Mouse (Mus musculus) ovary, postnatal 10 days (tissue): ENCODE results near the gene Cyp2d12.
"Not testable (repeated sequence)": the region's sequence is repeated elsewhere in the genome, so short reads cannot be mapped to it uniquely, and the experiment has no call there.

Source experiments
- DNase-seq: peaks from one replicate; pipeline ENCODE4 v3.0.0; 2022; ENCODE audit warnings: low spot score

Gene Cyp2d12

GRCm38 (mm10) chr15:82554531-82555230 is at the start of gene Cyp2d12:
TSS of gene Cyp2d12 (plus strand) at chr15:82555072.
- DNase-seq = no peak

- no peak for DNase-seq
Measured at GRCm38 (mm10) chr15:82506971-82507370, 47.9 kb upstream of the Cyp2d12 start.

DNA sequence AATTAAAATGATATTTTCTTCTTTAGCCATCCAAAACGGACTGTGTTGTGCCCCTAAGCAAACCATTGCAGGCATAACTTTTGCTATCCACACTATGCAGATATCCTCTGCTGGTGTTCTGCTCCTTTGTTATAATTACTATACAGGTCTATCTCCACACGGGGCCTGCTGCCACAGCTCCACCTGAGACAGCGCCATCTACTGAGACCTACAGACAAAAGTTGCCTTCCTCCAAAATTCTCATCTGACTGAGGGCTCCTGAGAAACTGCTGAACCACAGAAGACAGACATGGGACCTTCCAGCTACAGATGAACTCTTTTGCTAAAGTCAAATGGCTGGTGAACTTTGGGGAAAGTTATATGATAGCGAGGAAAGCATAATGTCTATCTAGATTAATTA is 47.1 kb upstream of the Cyp2d12 start:
- DNase-seq = not testable (repeated sequence)

GRCm38 (mm10) chr15:82509495-82509894 is 45.4 kb upstream of the Cyp2d12 start:
- not testable (repeated sequence) for DNase-seq

DNA sequence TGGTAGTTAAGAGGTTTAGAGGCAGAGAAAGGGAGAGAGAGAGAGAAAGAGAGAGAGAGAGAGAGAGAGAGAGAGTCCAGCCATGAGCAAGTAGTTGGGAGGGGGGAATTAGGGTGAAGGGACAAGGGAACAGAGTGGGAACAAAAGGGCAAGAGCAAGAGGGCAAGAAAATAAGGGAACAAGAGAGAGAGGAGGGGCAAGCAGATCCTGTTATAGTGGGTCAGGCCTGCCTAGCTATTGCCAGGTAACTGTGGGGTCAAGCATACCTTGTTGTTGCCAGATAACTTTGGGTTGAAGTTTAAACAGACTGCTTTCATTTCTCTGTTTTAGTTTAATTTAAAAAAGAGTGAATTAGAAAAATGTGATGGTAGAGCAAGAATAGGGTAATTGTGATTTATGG is 44.4 kb upstream of the Cyp2d12 start:
- DNase-seq = not testable (repeated sequence)

- not testable (repeated sequence) for DNase-seq
Measured at GRCm38 (mm10) chr15:82512111-82512510, 42.8 kb upstream of the Cyp2d12 start.

DNA sequence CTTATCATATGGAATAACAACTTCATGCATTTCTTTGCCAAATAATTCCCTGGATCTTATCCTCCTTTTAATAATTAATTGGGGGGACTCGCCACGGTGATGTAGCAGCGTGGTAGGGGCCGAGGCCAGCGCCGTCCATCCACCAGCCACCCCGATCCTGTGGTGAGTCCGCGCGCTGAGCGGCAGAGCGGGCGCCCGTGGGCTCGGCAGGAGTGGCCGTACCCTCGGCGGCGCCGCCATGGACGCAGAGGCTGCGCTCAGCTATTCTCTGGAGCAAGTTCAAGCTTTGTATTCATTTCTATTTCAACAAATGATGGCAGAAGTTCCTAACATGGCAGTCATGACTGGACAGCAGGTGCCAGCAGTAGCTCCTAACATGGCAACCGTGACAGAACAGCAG is 38.7 kb upstream of the Cyp2d12 start:
- not testable (repeated sequence) for DNase-seq

DNA sequence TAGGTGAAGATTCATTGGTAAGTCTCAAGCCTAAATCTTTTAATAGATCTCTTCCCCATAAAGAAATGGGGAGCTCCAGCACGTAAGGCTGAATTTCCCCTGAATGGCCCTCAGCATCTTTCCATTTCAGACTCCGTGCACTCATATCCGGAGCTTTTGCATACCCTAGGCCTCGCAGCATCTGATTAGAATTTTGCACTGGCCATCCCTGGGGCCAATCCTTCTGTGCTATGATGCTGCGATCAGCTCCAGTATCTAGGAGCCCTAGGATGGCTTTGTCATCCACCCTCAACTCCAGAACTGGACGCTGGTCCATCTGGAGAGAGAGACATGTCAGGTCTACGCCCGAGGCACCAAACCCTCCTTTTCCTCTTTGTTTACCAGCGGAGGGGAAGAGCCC is 27.5 kb upstream of the Cyp2d12 start:
- DNase-seq = not testable (repeated sequence)

DNA sequence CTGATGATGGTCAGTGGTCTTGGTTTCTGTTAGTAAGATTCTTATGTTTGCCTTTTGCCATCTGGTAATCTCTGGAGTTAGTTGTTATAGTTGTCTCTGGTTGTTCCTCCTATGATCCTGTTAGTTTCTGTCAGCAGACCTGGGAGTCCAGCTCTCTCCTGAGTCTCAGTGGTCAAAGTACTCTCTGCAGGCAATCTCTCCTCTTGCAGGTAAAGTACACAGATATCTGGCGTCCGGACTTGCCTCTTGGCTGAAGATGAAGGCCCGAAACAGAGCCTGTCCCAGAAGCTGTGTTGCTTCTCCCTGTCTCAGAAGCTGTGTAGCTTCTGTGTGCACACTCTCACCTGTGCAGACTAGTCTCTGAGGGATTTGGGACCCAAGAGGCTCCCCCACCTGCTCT is 22.2 kb upstream of the Cyp2d12 start:
- DNase-seq = not testable (repeated sequence)

GRCm38 (mm10) chr15:82542976-82543375 is 11.9 kb upstream of the Cyp2d12 start:
- DNase-seq = not testable (repeated sequence)

GRCm38 (mm10) chr15:82544561-82544960 is 10.3 kb upstream of the Cyp2d12 start:
- not testable (repeated sequence) for DNase-seq

- DNase-seq = not testable (repeated sequence)
Measured at GRCm38 (mm10) chr15:82547753-82548152, 7.1 kb upstream of the Cyp2d12 start.

DNA sequence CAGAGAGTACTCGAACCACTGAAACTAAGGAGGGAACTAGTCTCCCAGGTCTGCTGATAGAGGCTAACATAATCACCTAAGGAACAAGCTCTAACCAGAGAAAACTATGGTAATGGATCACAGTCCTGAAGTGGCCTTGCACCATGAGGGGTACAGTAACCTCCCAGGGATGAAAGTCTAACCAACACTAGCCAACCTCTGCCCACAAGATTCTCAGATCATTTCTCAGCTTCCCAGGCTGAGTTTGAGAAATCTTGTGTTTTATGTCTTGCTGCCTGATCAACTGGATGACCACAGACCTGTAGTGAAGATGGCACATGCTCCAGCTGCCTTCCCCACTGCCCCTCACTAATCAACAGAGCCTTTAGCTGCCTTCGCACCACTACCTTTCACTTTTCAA is 1.7 kb upstream of the Cyp2d12 start:
- DNase-seq = not testable (repeated sequence)

GRCm38 (mm10) chr15:82572856-82573255 is 18.0 kb downstream of the Cyp2d12 start:
- DNase-seq = no peak

- no peak for DNase-seq
Measured at GRCm38 (mm10) chr15:82579071-82579470, 24.2 kb downstream of the Cyp2d12 start.

- no peak for DNase-seq
Measured at GRCm38 (mm10) chr15:82582621-82583020, 27.7 kb downstream of the Cyp2d12 start.
